Mouse (Mus musculus) left cerebral cortex, adult 11 months (tissue): ENCODE data around the gene Fem1b.
"Not testable (repeated sequence)": the region's sequence is repeated elsewhere in the genome, so short reads cannot be mapped to it uniquely, and the experiment has no call there.

Source experiments
- DNase-seq: peaks from one replicate; pipeline ENCODE4 v3.0.0; 2022; ENCODE audit warnings: low spot score

Fem1b gene

DNA sequence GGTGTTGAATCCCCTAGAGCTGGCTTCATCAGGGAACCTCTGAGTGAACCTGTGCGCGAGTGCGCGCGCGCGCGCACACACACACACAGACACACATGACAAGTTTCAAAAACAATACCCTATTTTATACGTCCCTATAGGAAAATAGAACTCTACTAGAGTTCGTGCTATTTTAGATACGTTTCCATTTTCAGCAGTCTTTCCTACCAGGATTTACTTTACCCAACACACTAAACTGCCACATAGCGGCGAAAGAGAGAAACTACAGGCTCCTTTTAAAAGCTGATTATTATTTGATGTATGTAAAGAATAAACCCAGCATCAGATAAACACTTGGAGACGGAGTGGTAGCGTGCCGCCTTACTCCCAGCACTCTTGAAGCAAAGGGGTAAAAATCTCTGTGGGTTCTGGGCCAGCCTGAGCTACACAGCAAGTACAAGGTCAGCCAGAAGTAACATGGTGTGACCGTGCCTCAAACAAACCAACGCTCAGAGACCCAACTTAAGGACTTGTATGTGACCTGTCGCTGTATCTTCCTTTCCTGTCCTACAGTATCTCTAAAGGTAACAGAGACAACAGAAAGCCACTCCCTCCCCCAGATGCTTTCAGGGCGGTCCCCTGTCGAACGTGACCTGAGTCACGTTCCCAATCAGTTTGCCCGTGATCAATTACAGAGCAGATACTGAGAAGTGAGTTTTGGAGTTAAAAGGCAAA lies 16.4 kb upstream of the Fem1b start:
- no peak for DNase-seq

DNA sequence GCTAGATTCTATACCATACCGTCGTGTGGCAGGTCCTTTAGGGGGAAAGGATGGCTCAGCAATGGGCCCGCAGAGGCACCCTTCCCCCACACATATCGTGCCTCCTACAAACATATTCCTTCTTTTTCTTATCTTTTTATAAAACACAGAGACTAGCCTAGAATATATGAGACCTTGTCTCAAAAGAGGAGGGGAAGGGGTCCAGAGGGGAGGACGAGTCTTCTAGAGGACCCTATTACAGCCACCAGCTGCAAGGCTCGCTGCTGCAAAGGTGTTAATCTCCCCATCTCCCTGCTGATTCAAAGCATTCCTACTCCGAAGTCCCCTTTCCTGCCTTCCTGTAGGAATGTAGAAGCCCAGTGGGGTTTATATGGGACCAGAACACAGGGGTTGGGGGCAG lies 14.7 kb upstream of the Fem1b start:
- DNase-seq = no peak

DNA sequence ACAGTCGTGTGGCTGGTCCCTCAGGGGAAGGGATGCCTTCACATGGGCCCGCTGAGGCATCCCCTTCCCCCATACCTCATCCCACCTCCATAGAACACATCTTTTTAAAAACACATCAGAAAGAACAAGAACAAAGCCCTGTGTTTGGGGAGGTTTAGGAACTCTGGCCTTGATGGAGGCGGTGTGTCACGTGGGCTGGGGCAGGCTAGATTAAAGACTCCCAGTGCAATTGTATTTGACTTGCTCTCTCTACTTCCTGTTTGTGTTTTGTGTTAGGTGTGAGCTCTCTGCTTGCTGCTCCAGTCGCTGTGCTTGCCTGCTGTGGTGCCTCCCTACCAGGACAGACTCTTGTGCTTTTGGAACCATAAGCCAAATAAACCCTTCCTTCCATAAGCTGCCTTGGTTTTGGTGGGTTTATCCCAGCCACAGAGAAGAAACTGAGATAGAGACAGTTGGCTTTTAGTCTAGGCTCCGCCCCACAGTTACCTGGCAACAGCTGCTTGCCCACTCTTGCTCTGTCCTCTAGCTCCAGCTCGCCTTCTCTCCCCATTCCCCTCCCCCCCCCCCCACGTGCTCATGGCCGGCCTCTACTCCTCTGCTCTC lies 14.2 kb upstream of the Fem1b start:
- DNase-seq = no peak

DNA sequence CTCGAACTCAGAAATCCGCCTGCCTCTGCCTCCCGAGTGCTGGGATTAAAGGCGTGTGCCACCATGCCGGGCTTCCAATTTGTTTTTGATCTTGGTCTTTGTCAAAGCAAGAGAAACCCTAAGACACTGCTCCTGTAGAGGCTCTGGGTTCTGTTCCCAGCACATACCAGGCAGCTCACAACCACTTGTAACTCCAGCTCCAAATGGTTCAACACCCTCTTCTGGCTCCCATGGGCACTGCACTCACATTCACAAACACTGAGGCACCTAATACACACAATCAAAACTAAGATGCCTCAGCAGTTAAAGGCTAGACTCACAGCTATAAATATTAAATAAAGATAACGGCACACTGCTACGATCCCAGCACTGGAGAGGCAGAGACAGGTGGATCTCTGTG lies 10.1 kb upstream of the Fem1b start:
- DNase-seq = no peak

DNA sequence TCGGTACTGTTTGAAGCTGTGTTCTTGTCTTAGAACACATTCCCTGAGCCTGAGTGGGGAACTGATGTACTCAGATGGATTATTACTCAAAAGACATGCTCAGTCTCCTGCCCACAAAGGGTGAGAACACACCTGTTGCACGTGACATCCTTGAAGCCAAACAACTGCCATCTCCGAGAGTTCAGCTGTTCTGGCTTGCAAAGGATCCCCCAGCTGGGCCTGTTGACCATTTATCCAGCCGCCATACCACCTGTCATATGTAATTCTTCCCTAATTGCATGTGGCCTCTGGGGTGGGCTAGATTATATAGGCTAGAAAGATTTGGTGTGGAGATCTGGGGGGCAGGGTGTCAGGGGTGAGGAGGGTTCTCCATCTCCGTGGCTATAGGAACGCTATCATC lies 9.1 kb upstream of the Fem1b start:
- DNase-seq = no peak

DNA sequence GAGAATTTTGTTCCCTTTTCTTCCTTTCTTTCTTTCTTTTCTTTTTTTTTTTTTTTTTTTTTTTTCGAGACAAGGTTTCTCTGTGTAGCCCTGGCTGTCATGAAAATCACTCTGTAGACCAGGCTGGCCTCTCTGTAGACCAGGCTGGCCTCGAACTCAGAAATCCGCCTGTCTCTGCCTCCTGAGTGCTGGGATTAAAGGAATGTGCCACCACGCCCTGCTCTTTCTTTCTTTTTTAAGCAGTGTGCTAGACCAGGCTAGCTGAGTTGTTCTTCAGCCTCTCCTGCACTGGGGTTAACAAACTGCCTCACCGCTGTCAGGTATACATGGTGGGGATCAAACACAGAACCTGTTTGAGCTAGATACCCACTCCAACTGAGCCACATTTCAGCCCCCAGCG lies 8.2 kb upstream of the Fem1b start:
- DNase-seq = not testable (repeated sequence)

DNA sequence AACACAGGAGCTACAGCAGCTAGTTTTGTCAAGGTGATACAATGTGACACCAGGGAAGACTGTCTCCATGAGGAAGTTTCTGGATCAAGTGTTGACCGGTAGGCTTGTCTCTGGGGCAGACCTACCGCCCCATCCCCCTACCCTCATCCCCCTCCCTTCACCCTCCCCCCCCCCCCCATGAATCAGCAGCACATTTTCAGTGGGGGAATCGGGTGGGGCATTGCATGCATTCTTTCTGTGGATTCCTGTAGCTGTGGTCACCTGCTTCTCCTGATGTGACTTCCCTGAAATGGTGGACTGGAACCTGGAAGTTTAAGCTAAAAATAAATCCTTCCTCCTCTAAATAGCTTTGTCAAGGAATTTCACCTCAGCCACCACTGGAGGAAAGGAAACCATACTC lies 7.8 kb upstream of the Fem1b start:
- no peak for DNase-seq

DNA sequence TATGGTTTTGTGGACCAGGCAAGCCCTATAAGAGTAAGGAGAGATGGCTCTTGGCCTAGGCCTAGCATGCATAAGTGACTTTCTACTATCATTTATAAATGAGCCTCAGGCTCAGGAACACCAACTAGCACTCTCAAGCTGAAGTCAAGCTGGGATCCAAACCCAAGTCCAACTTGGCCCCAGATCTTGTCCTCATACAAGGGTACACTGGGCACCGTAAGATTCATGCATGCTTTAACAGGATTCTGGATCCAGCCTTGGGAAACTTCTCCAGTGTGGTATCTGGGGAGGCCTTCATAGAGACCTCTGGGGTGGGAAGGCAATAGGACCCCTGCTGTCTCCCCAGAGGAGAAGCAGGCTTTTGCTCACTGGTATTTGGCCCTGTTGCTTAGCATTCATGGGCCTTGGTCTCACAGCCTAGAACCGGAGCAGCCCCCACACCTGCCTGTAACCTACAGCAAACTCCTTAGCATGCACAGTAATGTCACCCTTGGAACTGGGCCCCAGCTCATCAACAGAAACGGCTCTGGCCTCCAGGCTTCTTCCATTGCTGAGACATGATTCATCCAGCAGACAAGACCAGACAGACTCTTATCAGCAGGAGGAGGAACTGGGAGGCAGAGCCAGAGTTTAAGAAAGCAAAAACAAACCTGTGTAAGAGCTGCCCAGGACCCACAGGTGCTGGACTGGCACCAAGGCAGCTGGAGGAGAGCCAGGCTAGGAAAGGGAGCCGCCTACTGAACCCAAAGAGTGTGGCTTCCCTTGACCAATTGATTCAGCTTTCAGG lies 6.3 kb upstream of the Fem1b start:
- DNase-seq = no peak

DNA sequence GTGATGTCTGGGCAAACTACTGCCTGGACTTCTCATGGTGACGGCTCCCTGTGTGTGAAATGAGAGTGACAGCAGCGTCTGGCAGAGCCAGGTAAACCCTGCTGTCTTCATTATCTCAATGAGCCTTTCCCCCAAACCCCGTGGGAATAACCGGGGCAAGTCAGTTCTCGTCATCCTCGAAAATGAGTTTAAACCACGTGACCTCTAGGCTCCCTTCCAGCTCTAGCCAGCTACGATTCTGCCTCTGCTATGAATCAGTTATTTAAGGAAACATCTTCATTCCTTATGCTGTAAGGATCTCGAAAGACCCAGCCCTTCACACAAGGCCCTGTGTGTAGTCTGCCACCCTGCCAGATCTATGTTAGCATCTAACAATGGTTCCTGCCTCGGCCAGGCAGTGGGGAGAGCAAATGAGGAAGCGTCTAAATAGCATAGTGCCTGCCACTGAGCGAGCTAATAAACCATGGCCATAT lies 5.4 kb upstream of the Fem1b start:
- no peak for DNase-seq

DNA sequence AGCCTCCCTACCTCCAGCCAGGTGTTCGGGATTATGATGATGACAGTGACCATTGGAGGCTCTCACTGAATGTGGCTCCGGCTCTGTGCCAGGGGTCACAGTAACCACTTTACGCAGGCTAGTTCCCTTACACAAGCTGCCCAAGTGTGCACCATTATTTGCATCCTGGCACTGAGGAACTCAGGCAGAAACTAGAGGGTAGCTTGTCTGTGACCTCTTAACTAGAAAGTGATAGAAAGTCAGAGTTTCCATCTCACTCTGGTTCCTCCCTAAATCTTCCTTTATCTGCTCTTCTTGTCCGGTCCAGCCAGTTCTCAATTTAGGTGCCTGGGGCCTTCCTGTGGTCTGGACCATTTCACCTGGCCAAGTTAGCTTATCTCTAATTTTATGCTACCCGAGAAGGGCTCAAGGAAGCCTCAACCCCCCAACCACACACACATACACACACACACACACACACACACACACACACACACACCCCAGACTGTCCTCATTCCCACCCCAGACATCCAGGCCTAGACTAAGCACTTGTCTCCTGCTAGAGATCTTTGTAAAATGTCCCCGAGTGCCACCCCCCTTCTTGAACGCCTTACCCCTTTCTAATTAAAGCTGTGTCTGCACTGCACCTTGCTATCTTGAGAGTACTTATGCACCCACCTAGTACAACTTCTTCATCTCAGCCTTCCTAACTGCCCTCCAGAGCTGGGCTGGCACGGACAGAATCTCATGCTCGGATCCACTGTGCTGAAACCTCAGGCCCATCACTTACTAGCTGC lies 4.8 kb upstream of the Fem1b start:
- no peak for DNase-seq

DNA sequence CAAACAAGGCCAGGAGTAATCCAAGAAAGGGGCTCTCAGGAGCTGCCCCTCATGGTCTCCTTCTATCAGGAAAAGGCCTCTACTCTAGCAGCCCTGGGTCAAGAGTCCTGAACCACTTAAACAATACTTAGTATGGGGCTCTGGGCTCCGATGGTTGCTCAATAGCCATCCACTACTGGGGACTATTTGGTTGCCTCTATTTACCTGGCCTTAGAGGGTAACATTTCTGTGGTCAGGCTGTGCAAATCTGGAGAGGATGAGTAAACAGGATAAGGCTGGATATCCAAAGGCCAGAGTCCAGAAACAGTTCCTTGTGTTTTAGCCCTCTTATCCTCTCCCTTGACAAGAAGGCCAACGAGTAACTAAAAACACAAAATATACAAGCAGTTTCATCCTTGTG lies 3.0 kb upstream of the Fem1b start:
- DNase-seq = no peak

DNA sequence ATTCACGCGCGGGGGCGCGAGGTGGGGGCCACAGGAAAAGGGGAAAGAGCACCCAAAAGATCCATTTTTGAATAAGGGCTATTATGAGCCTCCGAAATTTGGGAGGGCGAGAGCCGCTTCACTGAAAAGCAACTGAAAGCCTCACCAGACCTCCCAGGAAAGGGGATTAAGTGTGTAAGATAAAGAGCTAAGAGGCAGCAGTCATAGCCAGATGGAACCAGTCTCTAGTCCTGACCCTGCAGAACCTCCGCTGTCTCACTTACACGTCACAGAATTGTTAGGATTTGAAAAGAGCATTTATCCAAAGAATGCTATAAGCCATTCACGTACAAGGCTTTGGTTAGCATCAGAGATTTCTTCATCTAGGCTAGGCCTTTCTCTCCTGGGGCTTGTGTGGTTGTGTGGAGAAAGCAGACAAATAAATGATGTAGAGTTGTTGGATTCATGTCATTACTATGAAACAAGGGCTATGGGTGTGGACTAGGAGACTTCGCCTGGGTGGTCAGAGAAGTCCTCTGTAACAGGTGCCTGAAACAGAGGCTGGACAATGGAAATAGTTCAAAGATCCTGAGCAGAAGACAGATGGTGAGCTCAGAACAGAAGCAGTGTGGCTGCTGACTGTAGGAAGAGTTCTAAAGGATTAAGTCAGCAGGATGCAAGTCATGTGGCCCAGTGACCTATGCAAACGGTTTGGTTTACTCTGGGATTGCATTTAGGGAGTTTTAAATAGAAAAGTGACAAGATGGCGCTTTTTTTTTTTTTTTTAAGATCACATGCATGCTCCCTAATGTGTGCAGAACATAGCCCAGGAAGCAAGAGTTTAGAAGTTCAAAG lies 699 bp upstream of the Fem1b start:
- no peak for DNase-seq

DNA sequence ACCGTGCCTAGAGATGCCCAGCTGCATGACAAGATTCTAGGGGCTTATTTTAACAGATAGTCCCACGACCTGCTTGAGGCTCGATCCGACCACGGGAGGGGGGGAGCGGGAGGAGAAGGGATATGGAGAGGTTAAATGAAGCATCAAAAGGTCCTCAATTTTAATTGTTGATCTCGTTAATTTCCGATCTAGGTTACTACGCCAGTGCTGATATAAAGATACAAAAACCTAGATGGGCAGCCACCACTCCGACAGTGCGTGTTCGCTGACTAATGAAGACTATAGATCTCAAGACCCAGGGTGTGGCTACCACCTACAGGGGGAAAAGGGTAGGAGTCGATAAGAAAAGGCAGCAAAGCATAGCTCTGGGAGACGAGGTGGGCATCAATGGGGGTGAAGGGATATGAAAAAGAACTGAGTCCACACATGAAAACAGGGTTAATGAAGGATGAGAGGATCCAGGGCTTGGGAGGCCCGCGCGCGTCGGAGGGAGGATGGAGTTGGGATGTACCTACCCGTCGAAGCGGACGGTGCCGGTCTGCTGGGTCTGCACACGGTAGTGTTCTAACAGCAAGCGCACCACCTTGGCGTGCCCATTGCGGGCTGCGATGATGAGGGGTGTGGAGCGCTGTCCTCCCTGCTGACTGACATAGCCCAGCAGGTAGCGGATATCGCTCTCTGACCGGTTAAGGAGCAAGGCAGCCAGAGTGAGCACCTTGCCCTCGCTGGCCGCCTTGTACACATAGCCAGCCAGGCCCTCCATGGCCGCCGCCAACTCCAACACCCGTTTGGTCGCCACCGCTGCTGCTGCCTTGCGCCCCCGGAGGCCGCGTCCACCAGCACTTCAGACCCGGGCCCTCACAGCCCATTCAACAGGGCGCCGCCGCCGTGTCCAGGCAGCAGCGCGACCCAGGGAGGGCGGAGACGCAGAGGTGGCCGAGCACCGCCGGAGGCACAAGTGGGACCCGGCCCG lies 905 bp downstream of the Fem1b start:
- DNase-seq = no peak

DNA sequence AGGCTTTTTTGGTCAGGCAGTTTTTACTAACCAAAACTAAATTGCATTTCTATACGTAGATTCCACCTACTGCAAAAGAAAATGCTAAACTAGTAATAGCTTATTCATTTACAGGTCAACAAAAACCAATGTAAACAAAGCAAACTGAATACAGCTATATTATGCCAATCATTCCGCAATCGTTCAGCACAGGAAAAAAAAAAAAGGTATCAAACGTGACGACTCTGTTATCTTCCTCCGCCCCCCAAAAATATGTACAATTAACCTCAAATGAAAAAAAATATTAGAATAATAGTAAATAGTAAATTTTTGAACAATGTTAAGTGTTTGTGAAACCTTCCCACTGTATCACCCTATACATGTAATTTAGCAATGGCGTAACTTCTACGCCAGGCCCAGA lies 1.6 kb downstream of the Fem1b start:
- DNase-seq = no peak

DNA sequence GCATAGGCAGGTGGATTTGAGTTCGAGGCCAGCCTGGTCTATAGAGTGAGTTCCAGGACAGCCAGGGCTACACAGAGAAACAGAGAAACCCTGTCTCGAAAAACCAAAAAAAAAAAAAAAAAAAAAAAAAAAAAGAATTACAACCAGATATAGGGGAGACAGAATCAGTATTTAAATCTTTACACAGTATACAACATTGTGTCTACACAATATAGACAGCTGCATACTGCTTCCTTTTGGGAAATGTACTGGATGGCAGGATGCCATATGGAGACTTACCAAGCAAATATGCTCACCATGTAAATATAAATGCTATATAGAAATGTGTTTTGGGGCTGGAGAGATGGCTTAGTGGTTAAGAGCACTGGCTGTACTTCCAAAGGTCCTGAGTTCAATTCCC lies 12.5 kb downstream of the Fem1b start:
- DNase-seq = not testable (repeated sequence)

DNA sequence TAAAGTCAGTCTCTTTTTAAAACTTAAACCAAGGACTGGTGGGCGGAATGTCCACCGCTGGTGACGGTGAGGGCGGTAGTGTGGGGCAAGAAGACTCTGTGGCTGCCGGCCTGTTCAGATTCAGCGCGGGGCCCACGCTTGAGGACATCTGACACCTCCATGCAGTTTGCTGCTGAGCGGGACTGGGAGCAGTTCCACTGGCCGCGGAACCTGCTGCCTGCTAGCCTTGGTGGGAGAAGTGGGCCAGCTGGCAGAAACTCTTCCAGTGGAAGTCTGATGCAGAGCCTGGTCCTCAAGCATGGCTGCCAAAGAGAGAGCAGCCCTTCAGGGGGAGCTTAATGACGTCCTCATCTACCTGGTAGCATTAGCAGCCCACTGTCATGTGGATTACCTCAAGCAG lies 21.9 kb downstream of the Fem1b start:
- DNase-seq = no peak

DNA sequence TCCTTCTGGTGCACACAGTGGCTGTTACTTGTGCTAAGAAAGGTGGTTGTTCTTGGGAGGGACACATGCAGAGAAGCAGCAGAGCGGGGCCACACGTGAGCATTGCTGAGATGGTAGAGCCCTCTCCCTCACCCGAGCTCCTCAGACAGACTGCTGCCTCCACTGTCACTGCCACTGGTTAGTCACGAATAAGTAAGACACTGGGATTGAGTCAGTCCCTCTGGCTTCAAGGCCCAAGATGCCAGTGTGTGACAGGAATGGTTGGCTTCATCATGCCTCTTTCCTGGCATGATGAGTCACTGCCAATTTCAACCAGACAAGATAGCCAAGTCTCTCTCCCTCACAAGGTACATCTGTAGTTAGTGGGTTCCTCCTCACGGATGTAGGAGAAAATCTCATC lies 25.0 kb downstream of the Fem1b start:
- no peak for DNase-seq

DNA sequence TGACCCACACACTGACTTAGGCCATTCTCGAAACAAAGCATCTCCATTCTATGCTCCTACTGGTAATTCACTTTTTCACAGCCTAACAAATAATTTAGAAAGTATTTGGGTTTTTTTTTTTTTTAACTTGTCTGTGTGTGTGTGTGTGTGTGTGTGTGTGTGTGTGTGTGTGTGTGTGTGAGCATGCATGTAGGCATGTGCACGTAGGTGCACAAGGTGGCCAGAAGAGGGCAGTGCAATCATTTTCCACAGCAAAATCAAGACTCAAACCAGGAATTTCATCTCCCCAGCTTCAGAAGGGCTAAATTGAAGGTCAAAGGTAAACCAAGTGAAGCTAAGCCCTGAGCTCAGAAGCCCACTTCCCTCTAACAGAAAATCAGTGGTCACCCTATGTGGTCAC lies 27.5 kb downstream of the Fem1b start:
- DNase-seq = no peak

DNA sequence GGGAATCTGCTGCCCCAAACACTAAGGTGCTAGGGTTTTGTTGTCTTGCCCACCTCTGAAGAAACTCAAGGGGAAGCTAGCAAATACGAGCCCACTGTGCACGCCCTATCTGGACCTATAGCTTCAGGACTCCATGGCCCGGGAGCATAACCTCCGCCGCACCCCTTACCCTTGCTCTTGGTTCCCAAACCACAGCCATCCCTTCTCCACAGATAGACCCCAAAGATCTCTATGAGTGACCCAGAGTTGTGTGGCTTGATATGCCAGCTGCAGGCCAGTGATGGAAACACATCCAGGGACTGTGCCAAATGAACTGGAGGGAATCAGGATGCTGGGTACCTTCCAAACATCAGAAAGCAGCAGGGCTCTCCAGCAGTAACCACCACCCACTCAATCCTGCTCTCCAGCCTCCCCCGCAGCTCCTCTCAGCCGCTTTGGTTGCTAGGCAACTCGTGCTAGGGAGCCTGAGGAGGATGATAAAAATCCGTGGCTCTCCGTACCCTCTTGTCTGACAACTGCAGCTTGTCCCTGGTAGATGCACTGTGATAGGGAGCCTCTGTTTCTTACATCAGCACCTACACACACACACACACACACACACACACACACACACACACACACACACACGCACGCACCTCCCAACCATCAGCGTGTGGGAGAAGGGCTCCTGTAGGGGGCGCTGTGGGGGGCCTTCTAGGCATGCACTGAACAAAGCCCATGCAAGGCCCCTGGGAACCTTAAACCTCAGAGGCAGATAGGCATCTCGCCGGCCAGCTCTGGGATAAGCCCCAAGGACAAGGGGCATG lies 28.6 kb downstream of the Fem1b start:
- peak; percentile 82 for DNase-seq

DNA sequence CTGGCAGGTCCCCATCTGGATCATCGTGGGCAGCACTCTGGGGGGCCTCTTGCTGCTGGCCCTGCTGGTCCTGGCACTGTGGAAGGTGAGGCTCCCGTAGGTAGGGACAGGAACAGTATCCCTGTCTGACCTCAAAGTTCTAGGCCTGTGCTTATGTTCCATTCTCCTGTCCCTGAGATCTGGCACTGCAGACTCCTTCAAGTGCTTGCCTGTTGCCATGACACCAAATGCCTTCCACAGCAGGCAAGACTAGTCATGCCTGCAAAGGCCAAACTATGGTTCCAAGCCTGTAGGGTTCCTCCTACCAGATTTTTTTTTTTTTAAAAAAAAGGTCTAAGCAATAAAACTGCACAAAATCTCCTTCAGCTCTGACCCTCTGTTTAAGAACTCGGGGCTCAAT lies 29.8 kb downstream of the Fem1b start:
- no peak for DNase-seq
